Mouse (Mus musculus) midbrain, embryonic 14.5 days (tissue): ENCODE data around the gene Tmem30b. TPM values are rescaled to one million over a fixed set of nuclear protein-coding genes. Genes with fewer than 3 reads are reported as not detected.
"Not testable (repeated sequence)": the region's sequence is repeated elsewhere in the genome, so short reads cannot be mapped to it uniquely, and the experiment has no call there.

Source experiments
- ATAC-seq: fragments of 200-750 bp; cut with Nextera tagmentation; 2 replicates; pipeline ENCODE4 v1.8.0; 2017; ENCODE audit warnings: moderate number of reproducible peaks, moderate library complexity; ENCODE audit not compliant: low FRiP score, low TSS enrichment
- DNase-seq: peaks from one replicate; pipeline ENCODE4 v3.0.0-alpha.2; 2015
- H3K27ac ChIP-seq: fragments of 300-500 bp; sonication (generic); replicated peaks from 2 replicates; pipeline ENCODE4 v1.5.1; 2014; ENCODE audit warnings: mild to moderate bottlenecking, low read depth, low read length, moderate library complexity
- H3K27me3 ChIP-seq: fragments of 300-500 bp; sonication (generic); 2 replicates; pipeline ENCODE4 v1.6.1; 2014; ENCODE audit warnings: low read length, control low read depth, mixed read lengths; ENCODE audit not compliant: control insufficient read depth, insufficient read depth
- H3K36me3 ChIP-seq: fragments of 300-500 bp; sonication (generic); 2 replicates; pipeline ENCODE4 v1.6.1; 2014; ENCODE audit warnings: low read length, control low read depth; ENCODE audit not compliant: control insufficient read depth, insufficient read depth
- H3K4me1 ChIP-seq: fragments of 300-500 bp; sonication (generic); 2 replicates; pipeline ENCODE4 v1.6.1; 2014; ENCODE audit warnings: mild to moderate bottlenecking, antibody characterized with exemption, low read length, control low read depth; ENCODE audit not compliant: control insufficient read depth, insufficient read depth
- H3K4me2 ChIP-seq: fragments of 300-500 bp; sonication (generic); 2 replicates; pipeline ENCODE4 v1.6.1; 2014; ENCODE audit warnings: mild to moderate bottlenecking, low read length, moderate library complexity
- H3K4me3 ChIP-seq: fragments of 300-500 bp; sonication (generic); replicated peaks from 2 replicates; pipeline ENCODE4 v1.5.1; 2014; ENCODE audit warnings: low read depth, low read length
- H3K9ac ChIP-seq: fragments of 300-500 bp; sonication (generic); replicated peaks from 2 replicates; pipeline ENCODE4 v1.6.1; 2014; ENCODE audit warnings: mild to moderate bottlenecking, low read length, moderate library complexity
- H3K9me3 ChIP-seq: fragments of 300-500 bp; sonication (generic); 2 replicates; pipeline ENCODE4 v1.6.1; 2016; ENCODE audit warnings: low read length, control low read depth, mixed read lengths; ENCODE audit not compliant: control insufficient read depth
- WGBS: fragments of 180-500 bp; shearing (Covaris S2); extraction: QIAGEN DNeasy Blood & Tissue Kit; methylation state at CpG from one replicate; pipeline ENCODE4 v1.1.7; 2014; 5-methylcytosine and 5-hydroxymethylcytosine counted together
- polyA plus RNA-seq: library from polyadenylated mRNA; unstranded; fragments of >200 nt; fragmentation: Nextera tagmentation; extraction: Ambion mirVana; gene quantifications from 2 replicates; pipeline ENCODE4 v1.2.1, GENCODE M21; 2014

The Tmem30b gene
- polyA plus RNA-seq, 1 experiment from 2014 or later: 0.16 TPM

DNA sequence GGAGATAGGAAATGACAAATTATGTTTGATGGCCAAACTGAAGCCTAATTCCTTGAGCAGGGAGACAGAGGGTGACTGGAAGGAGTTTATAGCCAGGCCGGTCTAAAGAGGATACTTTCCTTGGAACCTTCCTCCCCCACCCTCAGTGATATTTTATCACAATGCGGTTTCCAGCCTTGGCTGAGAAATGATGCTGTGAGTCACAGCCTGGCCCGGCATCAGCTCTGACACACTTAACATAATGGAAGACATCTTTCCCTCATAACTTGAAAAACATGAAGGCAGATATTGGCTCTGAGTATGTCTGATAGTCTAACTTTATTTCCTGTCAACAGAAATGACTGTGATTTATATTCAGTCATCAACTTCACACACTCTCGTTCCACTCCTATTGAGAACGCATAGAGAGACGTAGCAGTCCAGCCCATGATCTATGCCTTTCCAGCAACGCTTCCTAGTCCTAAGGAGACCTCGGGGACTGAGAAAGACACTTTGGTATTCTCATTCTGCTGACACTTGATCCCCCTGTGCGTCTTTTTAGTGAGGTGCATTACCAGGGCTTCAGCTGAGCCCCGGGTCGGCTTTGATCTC, 14.2 kb downstream of the Tmem30b start:
- no peaks in the 10 kb centered on the region for H3K36me3 ChIP-seq
- 84% methylated on average over 11 of the region's 11 CpGs for WGBS
- no peak overlapping the region for H3K9ac ChIP-seq
- no peaks in the 10 kb centered on the region for H3K4me1 ChIP-seq
- no peak for DNase-seq
- ATAC-seq: no peak
- H3K27ac ChIP-seq: no peak overlapping the region
- H3K4me2 ChIP-seq: no peak overlapping the region
- no peaks in the 10 kb centered on the region for H3K27me3 ChIP-seq
- H3K4me3 ChIP-seq: no peak overlapping the region
- H3K9me3 ChIP-seq: no peaks in the 10 kb centered on the region

DNA sequence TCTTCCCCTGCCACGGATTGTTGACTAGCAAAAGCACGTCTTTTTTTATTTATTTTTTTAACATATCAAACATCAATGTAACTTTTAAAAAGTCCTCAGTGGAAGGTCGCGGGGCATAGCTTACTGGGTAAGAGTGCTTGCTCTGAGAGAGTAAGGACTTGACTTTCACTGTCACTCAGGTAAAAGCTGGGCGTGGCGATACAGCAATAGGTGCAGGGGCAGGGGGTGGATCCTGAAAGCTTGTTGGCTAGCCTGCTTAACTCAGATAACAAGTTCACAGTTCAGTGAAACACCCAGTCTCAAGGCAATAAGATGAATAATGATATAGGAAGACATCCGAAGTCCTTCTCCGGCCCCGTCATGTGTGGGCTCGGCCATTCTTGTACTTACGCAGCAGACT, 16.6 kb downstream of the Tmem30b start:
- Histone ChIP-seq H3K27me3 (no peaks in the 10 kb centered on the region), H3K9me3 (no peaks in the 10 kb centered on the region), H3K4me2 (no peak overlapping the region), H3K36me3 (no peaks in the 10 kb centered on the region), H3K4me3 (no peak overlapping the region), H3K27ac (no peak overlapping the region), H3K4me1 (no peaks in the 10 kb centered on the region), H3K9ac (no peak overlapping the region)
- DNase-seq: no peak
- no peak for ATAC-seq
- WGBS: 89% methylated on average over 11 of the region's 11 CpGs

DNA sequence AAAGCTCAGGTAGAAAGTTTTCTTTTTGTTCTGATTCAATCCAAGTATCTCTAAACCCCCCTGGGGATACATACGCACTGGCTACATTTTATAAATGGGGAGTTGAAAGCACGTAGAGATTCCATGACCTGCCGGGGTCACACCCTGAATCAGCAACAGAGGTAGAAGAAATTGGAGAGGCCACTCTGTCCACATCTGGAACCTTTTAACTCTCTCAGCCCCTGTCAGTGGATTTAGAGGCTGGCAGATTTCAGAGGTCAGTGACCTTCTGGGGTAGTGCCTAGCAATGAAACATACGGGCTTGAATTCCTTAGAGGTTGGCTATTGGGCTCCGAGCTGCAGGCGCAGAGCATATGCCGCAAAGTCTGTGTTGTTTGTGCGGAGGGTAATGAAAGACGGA, 17.1 kb downstream of the Tmem30b start:
- H3K36me3 ChIP-seq: no peaks in the 10 kb centered on the region
- WGBS: 53% methylated on average over 9 of the region's 9 CpGs
- ATAC-seq (no peak), DNase-seq (no peak)
- H3K27ac ChIP-seq: no peak overlapping the region
- no peaks in the 10 kb centered on the region for H3K27me3 ChIP-seq
- no peaks in the 10 kb centered on the region for H3K4me1 ChIP-seq
- H3K9ac ChIP-seq: no peak overlapping the region
- no peaks in the 10 kb centered on the region for H3K9me3 ChIP-seq
- no peak overlapping the region for H3K4me2 ChIP-seq
- H3K4me3 ChIP-seq: no peak overlapping the region

DNA sequence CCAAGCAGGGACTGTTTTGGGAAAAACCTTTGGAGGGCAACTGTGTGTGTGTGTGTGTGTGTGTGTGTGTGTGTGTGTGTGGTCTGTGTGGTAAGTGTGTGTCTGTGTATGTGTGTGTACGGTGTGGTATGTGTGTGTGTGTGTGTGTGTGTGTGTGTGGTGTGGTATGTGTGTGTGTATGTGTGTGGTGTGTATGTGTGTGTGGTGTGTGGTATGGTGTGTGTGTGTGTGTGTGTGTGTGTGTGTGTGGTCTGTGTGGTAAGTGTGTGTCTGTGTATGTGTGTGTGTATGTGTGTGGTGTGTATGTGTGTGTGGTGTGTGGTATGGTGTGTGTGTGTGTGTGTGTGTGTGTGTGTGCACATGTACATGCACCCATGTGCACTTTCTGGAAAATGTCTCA, 18.1 kb downstream of the Tmem30b start:
- H3K27me3 ChIP-seq, H3K27ac ChIP-seq, H3K4me2 ChIP-seq, H3K4me3 ChIP-seq, DNase-seq, H3K9ac ChIP-seq, ATAC-seq, H3K9me3 ChIP-seq, H3K36me3 ChIP-seq, H3K4me1 ChIP-seq: not testable (repeated sequence)
- 100% methylated on average over 1 of the region's 1 CpGs for WGBS

DNA sequence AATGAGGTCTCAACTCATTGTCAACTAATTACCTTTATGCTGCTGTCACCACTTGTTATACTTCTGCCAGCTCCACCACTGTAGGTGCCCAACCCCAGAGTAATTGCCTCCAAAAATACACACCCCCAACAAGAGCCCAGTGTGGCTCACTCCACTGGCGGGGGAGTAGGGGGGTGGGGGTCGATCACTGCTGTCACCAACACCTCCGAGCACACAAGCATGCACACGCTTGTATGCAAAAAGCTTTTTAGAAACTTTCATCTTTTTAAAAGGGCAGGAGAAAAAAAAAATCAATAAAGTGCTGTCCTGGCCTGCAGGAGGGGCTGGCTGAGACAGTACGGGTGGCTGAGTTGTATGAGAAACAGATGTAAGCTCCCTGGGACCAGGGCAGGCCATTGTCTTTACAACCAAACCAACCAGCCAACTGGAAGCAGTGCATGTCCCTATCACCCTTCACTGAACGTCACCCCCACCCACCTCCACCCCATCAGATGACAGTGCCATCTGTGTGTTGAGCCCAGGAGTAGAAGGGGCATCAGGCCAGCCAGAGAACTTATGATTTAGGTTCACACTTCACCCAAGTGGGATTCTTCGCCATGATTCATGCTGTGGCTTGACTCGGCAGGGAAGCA, 20.8 kb downstream of the Tmem30b start:
- 72% methylated on average over 8 of the region's 8 CpGs for WGBS
- ATAC-seq: no peak
- DNase-seq: no peak

DNA sequence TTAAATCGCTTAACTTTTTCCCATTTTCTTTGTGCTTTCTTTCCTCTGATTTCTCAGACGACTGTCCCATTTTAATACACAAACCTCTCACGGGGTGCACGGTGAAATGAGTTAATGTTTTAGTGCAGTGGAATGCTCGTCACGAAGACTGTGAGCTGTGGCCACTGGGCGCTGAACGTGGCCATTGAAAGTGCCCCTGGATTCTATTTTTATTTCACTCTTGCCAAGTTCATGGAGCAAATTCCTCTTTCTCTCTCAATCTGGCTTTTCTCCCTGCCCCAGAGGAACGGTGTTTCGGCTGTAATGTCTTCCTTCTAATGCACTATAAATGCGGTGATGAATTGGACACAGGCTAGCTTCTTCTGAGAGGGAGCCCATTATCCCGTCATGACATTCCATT, 23.1 kb downstream of the Tmem30b start:
- H3K9ac ChIP-seq: no peak overlapping the region
- DNase-seq: no peak
- no peak overlapping the region for H3K4me3 ChIP-seq
- no peak overlapping the region for H3K4me2 ChIP-seq
- no peaks in the 10 kb centered on the region for H3K36me3 ChIP-seq
- no peaks in the 10 kb centered on the region for H3K27me3 ChIP-seq
- no peak overlapping the region for H3K27ac ChIP-seq
- whole genome bisulfite sequencing: 88% methylated on average over 12 of the region's 12 CpGs
- no peaks in the 10 kb centered on the region for H3K9me3 ChIP-seq
- H3K4me1 ChIP-seq: no peaks in the 10 kb centered on the region
- ATAC-seq: no peak

More for the DNA sequence above, 20.8 kb downstream of the Tmem30b start:
- Histone ChIP-seq H3K4me2 (no peak overlapping the region), H3K9me3 (no peaks in the 10 kb centered on the region), H3K4me3 (no peak overlapping the region), H3K36me3 (no peaks in the 10 kb centered on the region), H3K27ac (no peak overlapping the region), H3K27me3 (no peaks in the 10 kb centered on the region), H3K4me1 (no peaks in the 10 kb centered on the region), H3K9ac (no peak overlapping the region)

DNA sequence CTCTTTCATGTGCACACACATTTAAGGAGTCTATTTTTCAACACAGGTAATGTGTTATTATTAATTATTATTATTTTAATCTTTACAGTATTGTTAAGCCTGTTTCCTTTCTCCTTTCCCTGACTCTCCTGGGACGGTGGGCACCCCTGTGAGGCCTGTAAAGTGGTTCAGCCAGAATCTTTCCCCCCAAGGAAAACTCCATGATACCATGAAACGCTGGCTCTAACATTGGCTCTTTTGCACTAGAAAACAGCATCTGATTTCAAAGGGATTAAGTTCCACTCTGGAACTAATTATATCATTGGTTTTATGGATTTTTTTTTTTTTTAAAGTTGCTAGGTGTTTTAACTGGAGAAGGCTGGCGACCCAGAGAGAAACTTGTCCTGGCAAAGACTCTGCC, 24.2 kb downstream of the Tmem30b start:
- no peak for ATAC-seq

DNA sequence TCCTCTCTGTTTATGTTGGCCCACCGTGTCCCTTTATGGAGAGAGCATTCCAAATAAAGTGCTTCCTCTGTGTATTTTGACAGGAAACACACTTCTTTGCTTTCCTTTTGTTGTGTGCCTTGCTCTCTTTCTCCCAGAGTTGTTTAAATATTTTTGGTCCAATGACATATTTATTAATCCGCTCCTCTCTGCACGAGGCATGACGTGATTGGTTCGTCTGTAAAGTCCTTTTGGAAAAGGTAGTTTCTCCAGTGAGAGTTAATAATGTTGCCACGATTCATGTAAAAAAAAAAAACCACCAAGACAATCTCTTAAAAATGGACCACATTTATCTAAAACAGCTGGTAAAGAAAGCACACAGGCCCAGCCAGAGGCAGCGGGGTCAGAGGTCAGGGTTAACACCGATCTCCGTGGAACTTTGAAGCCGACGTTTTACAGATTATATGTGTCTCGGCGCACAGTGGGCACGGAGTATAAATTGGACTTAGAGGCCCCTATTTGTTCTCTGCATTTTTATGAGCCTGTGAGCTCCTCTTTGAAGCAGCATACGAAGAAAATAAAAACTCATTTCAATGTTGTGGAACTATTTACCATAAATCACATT, 24.9 kb downstream of the Tmem30b start:
- Histone ChIP-seq H3K4me3 (no peak overlapping the region), H3K36me3 (no peaks in the 10 kb centered on the region), H3K27me3 (no peaks in the 10 kb centered on the region), H3K4me2 (no peak overlapping the region), H3K27ac (no peak overlapping the region), H3K9ac (no peak overlapping the region), H3K4me1 (no peaks in the 10 kb centered on the region; the same call in 1 of the 2 replicates), H3K9me3 (no peaks in the 10 kb centered on the region)
- ATAC-seq: no peak
- WGBS: 48% methylated on average over 15 of the region's 15 CpGs
- no peak for DNase-seq

More for the DNA sequence above, 24.2 kb downstream of the Tmem30b start:
- Histone ChIP-seq H3K36me3 (no peaks in the 10 kb centered on the region), H3K4me3 (no peak overlapping the region), H3K4me1 (no peaks in the 10 kb centered on the region; the same call in 1 of the 2 replicates), H3K27me3 (no peaks in the 10 kb centered on the region), H3K27ac (no peak overlapping the region), H3K9ac (no peak overlapping the region), H3K4me2 (no peak overlapping the region), H3K9me3 (no peaks in the 10 kb centered on the region)
- no peak for DNase-seq
- WGBS: 34% methylated on average over 3 of the region's 3 CpGs

DNA sequence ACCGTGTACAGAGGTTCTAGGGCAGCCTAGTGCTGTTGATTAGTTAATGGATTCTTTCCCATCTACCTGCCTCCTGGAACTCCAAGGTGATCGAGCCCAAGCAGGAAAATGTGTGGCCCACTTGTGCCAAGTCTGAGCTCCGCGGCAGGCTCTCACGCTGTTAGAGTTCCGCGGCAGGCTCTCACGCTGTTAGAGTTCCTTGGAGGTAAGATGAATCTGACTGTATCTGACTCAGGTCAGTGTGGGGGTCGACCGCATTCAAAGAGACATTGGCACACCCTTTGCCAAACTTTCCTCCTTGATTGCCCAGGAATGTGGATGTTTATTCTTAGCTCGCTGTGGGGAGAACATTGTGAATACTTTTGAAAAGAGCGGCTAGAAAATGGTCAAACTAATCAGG, 28.4 kb downstream of the Tmem30b start:
- H3K27ac ChIP-seq: no peak overlapping the region
- no peaks in the 10 kb centered on the region for H3K36me3 ChIP-seq
- no peaks in the 10 kb centered on the region for H3K9me3 ChIP-seq
- H3K4me2 ChIP-seq: no peak overlapping the region
- H3K27me3 ChIP-seq: no peaks in the 10 kb centered on the region
- ATAC-seq (no peak), DNase-seq (no peak)
- no peak overlapping the region for H3K9ac ChIP-seq
- H3K4me3 ChIP-seq: no peak overlapping the region
- H3K4me1 ChIP-seq: no peaks in the 10 kb centered on the region; the same call in 1 of the 2 replicates
- 80% methylated on average over 12 of the region's 12 CpGs for WGBS
